In genomic region chr14:51929309-51929943, GRCm38 (mm10) we compare ENCODE assay signal across 9 mouse cellular contexts. TPM values are rescaled to one million over a fixed set of nuclear protein-coding genes. Genes with fewer than 3 reads are reported as not detected.
A peak's percentile ranks its signal among the peaks of the same experiment; 100 is the strongest.
DNase-seq lines count a peak whose midpoint lies in the region; ATAC-seq and TF ChIP-seq lines count a peak whose summit lies in the region.
"Had no signal": no experiment of that assay in that cellular context is flagged by ENCODE, and none has a peak within 500 bp of the region (broad histone marks: within the 10 kb centered on the region; RNA-seq: fewer than 3 reads in every experiment).

No protein-coding gene starts in this region.

- H3K36me3 ChIP-seq in midbrain, embryonic 11.5 days (ENCODE audit: control insufficient read depth, insufficient read depth, low read length): no peaks in the 10 kb centered on the region

- TF ChIP-seq CTCF in cerebellum, adult 2 months (IDR thresholded peaks at IDR 0.05; ENCODE audit: borderline replicate concordance, insufficient read depth, low read depth, low read length): no peak

- ATAC-seq in midbrain, embryonic 11.5 days (ENCODE audit: low FRiP score): no peak

- no peaks in the 10 kb centered on the region for H3K9me3 ChIP-seq in midbrain, embryonic 11.5 days (ENCODE audit: control insufficient read depth, low read length)

- peak overlapping the region; percentile 0; the same call in 1 of the 2 replicates for H3K27ac ChIP-seq in cerebellum, adult 2 months (ENCODE audit: insufficient read depth, low read length)
- no peak overlapping the region for H3K27ac ChIP-seq in midbrain, embryonic 11.5 days (ENCODE audit: low read depth, low read length)

- no peak overlapping the region for H3K4me3 ChIP-seq in cerebellum, adult 2 months (replicated peaks; ENCODE audit: insufficient read depth, low read depth, low read length)
- H3K4me3 ChIP-seq in midbrain, embryonic 11.5 days (ENCODE audit: low read depth, low read length): no peak overlapping the region

- H3K4me1 ChIP-seq in cerebellum, adult 2 months (ENCODE audit: control insufficient read depth, insufficient read depth, low read length): no peaks in the 10 kb centered on the region
- H3K4me1 ChIP-seq in midbrain, embryonic 11.5 days (ENCODE audit: control insufficient read depth, insufficient read depth, low read length): no peaks in the 10 kb centered on the region

- no peaks in the 10 kb centered on the region for H3K27me3 ChIP-seq in cerebellum, adult 2 months (ENCODE audit: control insufficient read depth, insufficient read depth, low read length)
- H3K27me3 ChIP-seq in midbrain, embryonic 11.5 days (ENCODE audit: control insufficient read depth, insufficient read depth, low read length): no peaks in the 10 kb centered on the region

- TF ChIP-seq POLR2A in cerebellum, adult 2 months (IDR thresholded peaks at IDR 0.05; ENCODE audit: borderline replicate concordance, insufficient read depth, low read length): no peak

- 26% methylated on average over 8 of the region's 8 CpGs for WGBS in cerebellum, adult 2 months
- WGBS in midbrain, embryonic 11.5 days: 84% methylated on average over 8 of the region's 8 CpGs

- no peak overlapping the region for H3K4me2 ChIP-seq in midbrain, embryonic 11.5 days

- DNase-seq in cerebellum, adult 2 months: peak in 1 of 2 experiments; percentile 41
- no peak for DNase-seq in cerebellum, adult 18-20 months
- DNase-seq in urinary bladder, postnatal 4 days (ENCODE audit: low spot score in 2 of 2): peak; percentile 66 to 71
- DNase-seq in urinary bladder, postnatal 25 days (ENCODE audit: low spot score): no peak
- DNase-seq in kidney, postnatal 14 days: peak; percentile 69
- peak; percentile 88 for DNase-seq in lung, postnatal 10 days
- DNase-seq in yolk sac, embryonic 10.5 days (ENCODE audit: low spot score): peak; percentile 53
- DNase-seq in midbrain, embryonic 11.5 days (ENCODE audit: low spot score, missing footprints): no peak

- H3K9ac ChIP-seq in midbrain, embryonic 11.5 days (ENCODE audit: low read length): no peak overlapping the region

RNA-seq across cellular contexts. Expression of gene Rnase13, which starts 6.9 kb away (rescaled TPM):
- 0.10 TPM in 1 of 2 replicates, not detected in the other for polyA plus RNA-seq in cerebellum, adult 2 months (2012; rRNA removed)
- not detected in 2 replicates for polyA plus RNA-seq in midbrain, embryonic 11.5 days (2014; fragmentation: Nextera tagmentation; extraction: Ambion mirVana)
- polyA plus RNA-seq: limb, embryonic 14.5 days had no signal

RNA-seq across cellular contexts. Expression of gene Tppp2, which starts 11.2 kb away (rescaled TPM):
- polyA plus RNA-seq in cerebellum, adult 2 months (2012; rRNA removed): not detected in 2 replicates
- not detected in 2 replicates for polyA plus RNA-seq in midbrain, embryonic 11.5 days (2014; fragmentation: Nextera tagmentation; extraction: Ambion mirVana)
- polyA plus RNA-seq: limb, embryonic 14.5 days had no signal

RNA-seq across cellular contexts. Expression of gene Ndrg2, which starts 15.5 kb away (rescaled TPM):
- polyA plus RNA-seq in cerebellum, adult 2 months (2012; rRNA removed): 997 and 1,033 TPM in 2 replicates
- 7.5 and 10.6 TPM in 2 replicates for polyA plus RNA-seq in midbrain, embryonic 11.5 days (2014; fragmentation: Nextera tagmentation; extraction: Ambion mirVana)

RNA-seq across cellular contexts. Expression of gene Slc39a2, which starts 36.7 kb away (rescaled TPM):
- polyA plus RNA-seq in cerebellum, adult 2 months (2012; rRNA removed): 13.8 and 15.0 TPM in 2 replicates
- polyA plus RNA-seq in midbrain, embryonic 11.5 days (2014; fragmentation: Nextera tagmentation; extraction: Ambion mirVana): 0.40 and 0.41 TPM in 2 replicates

RNA-seq across cellular contexts. Expression of gene Mettl17, which starts 44.8 kb away (rescaled TPM):
- polyA plus RNA-seq in cerebellum, adult 2 months (2012; rRNA removed): 52.5 and 55.4 TPM in 2 replicates
- 49.6 and 52.4 TPM in 2 replicates for polyA plus RNA-seq in midbrain, embryonic 11.5 days (2014; fragmentation: Nextera tagmentation; extraction: Ambion mirVana)

Comparison
In these comparisons a context has a peak if more than half of its experiments do, and no peak if none do; other contexts are left out.
1. DNase-seq: peak in urinary bladder, postnatal 4 days (2 of 2), kidney, postnatal 14 days (single experiment), lung, postnatal 10 days (single experiment) and yolk sac, embryonic 10.5 days (single experiment); none in cerebellum, adult 18-20 months (0 of 2), urinary bladder, postnatal 25 days (single experiment) and midbrain, embryonic 11.5 days (single experiment).
2. RNA of gene Ndrg2, which starts 15.5 kb away (polyA plus RNA-seq): 997 to 1,033 TPM in cerebellum, adult 2 months; 7.5 to 10.6 TPM in midbrain, embryonic 11.5 days; every median in the first group is over 10 times any median in the second.